Mouse (Mus musculus) gastrocnemius, postnatal 4 days (tissue): ENCODE data around the gene AC140267.1. TPM values are rescaled to one million over a fixed set of nuclear protein-coding genes. Genes with fewer than 3 reads are reported as not detected.
A peak's percentile ranks its signal among the peaks of the same experiment; 100 is the strongest.

ENCODE experiments used
- DNase-seq, 2 experiments: peaks; one replicate each; pipeline ENCODE4 v3.0.0; 2021 to 2022; ENCODE audit warnings: low spot score in 2 of 2, mixed read lengths in 2 of 2
- total RNA-seq, 2 experiments: library from RNA; stranded (reverse); gene quantifications; 2 replicates each; pipeline ENCODE4 v1.2.3; 2021

The AC140267.1 gene
- total RNA-seq, 2 experiments from 2014 or later = 12.3 to 12.6 TPM

DNA sequence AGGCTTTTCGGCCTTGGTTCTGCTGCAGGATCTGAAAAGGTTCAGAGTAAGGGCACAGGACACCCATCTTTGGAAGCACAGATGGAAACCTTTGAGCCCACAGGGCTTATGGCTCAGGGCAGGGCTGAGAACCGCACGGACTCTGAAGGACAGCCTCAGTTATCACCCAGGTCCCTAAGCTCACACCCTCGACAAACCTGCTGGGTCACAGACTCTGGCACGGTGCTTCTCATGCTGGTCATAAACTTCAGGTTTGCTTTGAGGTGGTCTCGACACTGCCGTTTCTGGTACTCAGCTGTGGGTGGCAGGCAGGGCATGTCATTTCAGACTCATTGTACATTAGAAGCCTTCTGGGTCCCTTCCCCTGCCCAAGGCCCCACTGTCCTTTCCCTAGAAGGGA is 25.5 kb downstream of the AC140267.1 start:
- DNase-seq = no peak

DNA sequence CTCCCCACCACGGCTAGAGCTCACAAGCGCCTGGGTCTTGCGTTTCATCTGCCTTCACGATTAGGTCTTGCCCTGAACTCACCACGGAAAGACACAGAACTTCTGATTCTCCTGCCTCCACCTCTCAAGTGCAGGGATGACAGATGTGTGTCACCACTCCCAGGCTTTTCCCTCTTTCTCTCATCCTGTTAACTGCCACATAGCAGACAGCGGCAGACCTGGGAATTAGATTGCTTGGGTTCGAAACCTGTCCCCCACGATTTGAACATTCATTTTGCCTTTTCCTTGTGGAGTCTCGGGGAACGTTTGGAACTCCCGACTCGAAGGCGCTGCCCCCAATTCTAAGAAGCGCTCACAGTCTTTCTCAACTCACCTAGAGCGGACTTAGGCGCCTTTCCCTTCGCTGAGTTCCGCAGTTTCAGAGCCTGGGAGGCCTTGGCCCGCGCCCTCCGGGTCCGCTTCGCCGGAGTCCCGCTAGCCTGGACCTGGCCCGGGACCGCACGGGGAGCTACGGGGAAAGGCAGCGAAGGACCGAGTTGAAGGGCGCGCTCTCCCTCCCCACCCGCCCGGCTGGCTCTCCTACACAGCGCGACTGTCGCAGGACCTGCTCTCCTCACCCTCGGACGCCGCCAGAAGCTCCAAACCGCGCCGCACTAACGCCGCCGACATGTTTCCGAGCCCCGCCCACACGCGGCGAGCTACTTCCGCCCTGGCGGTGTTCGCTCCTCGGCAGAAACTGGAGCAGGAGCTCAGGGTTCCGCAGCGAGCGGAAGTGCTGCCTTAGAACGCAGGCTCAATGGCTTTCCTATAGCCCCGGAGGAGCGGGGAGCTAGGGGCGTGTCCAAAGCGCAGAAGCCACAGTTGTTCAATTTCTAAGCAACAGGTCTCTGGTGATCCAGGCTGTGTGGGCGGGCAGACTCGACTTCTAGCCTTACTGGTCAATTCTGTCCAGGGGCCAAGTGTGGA is 28.3 kb downstream of the AC140267.1 start, which contains the start of gene Rps19bp1:
Rps19bp1 (minus strand) TSS at position 706 of the 966 bp plus-strand sequence.
- peak; percentile 73 to 89 for DNase-seq

DNA sequence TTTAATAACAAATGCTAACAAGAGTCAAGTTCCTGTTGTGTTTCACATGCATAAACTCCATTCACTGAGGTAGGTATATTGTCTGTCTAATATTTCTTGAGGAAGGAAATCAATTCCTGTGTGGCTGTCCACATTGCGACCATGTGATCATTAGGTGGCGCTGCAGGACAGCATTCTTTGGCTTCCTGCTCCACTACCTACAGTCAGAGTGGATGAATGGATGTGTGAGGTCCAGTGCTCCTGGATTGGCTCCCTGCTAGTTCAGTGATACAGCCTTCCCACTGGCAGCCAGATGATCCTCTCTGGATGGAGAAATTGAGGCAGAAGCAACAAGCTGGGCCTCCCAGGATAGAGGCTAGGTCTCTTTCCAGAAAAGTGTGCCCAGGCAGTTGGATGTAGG is 30.6 kb downstream of the AC140267.1 start:
- peak; percentile 45 to 67 for DNase-seq

DNA sequence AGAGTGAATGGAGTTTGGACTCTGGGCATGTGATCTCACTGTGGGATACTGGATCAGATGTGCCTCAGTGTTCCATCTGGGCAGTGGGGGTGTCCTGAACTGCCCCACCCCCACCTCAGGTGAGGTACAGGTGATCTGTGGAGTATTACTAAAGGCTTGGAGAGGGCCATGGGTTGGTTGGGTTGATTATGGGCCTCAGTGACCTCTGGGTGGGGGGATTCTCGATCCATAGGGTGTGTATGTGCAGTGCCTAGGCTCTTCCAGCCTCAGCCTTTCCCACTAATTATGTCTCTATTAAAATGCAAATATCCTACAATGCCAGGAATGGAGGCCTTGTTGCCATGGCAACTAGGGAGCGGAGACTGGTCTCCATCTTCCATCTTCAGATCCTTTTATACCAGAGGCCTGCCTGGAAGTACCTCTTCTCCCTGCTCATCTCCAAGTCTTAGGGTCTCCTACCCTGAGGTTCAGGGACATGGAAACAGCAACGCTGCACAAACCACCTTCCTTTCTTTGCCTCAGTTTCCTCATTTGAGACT is 36.3 kb downstream of the AC140267.1 start:
- no peak for DNase-seq

DNA sequence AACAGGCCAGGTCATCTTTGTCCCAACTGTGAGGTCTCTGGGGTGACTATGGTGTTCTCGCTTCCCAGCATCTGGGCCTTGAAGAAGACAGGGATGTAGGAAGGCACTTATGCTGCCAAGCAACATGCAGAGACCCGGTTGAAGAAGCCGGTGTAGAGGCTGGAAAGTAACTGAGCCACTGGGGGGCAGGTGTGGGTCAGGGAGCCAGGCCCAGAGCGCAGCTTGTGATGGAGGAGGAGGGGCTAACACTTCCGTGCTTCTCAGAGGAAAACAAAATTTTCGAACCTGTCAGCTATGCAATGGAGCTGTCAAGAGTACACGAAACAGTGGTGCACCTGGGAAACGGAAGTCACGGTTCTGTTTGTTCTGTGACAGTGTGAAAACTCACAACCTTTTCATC is 41.5 kb downstream of the AC140267.1 start:
- no peak for DNase-seq

DNA sequence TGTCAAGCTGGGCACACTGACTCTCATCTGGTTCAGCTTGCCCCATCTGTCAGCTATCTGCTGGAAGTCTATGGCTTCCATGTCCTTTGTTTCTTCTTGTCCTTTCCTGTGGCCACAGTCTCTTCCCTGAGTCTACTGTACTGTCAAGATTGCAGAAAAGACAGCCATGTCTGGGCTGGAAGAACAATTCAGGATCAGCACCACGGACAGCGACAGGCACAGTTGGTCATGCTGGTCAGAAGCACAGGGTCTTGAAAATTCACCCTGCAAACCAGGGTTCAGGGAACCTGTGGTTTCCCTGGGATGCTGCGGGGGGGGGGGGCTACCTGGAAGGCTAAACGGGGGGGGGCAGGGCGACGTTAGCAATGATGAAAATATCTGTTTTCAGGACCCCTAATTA is 42.0 kb downstream of the AC140267.1 start:
- peak in 1 of 2 experiments; percentile 76 for DNase-seq

DNA sequence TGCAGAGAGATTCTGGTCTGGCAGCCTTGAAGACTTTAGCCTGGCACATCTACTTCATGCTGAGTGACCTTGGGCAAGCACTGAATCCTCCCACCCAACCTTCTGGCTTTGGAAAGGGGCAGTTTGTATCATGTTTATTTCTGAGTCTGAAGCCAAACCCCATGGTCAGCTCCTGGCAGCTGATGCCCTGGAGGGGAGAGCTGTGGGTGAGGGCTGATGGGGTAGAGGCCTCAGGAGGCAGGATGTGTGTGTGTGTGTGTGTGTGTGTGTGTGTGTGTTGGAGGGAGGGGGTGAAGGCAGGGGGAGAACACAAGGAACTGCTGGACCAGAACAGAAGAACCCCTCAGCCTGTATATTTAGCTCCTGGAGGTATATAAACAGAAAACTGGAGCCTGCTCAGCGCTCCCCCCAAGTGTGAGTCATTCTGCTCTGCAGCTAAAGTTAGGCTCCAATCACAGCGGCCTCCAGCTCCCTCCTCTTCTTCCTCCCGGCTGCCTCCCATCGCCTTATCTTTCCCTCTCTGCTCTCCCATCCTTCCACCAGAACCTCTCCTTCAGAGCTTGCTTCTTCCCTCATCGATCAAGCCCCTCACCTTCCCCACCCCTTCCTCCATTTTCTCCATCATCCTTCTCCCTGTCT is 42.6 kb downstream of the AC140267.1 start:
- no peak for DNase-seq

DNA sequence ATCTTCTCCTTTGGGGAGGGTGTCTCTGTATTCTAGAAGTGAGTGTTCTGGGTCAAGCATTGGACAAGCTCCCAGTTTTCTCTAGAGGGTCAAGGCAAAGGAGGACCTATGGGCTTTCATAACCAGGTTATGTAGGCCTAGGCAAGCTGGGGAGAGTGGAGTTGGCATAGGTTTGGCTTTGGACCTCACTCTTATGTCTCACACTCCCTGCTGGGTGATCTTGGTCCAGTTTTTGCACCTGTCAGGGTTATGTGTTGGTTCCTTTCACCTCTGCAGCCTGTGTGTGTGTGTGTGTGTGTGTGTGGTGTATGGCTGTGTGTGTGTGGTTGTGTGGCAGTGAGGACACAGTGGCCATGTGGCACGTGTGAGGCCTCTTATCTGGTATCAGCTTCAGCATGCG is 43.4 kb downstream of the AC140267.1 start:
- no peak for DNase-seq

DNA sequence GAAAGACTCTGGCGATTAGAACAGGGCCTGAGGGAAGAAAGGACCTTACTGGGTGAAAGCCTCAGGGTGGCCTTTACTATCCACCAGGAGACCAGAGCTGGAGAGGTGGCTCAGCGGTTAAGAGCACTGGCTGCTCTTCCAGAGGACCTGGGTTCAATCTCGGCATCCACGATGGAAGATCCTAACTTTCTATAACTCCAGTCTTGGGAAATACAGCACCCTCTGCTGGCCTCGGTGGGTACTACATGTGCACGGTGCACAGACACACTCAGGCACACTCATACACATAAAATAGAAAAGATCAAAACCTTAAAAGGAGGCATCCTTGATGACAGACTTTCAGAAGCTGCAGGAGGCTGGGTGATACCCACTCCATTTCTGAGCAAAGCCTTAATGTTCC is 45.0 kb downstream of the AC140267.1 start:
- no peak for DNase-seq

Other genes starting within 250 kb of the AC140267.1 start
- gene Pdgfb, start 220.9 kb upstream of the AC140267.1 start, total RNA-seq = 10 to 100 TPM; 51.5 to 52.8 TPM
- gene Syngr1, start 144.5 kb upstream of the AC140267.1 start, total RNA-seq = 1 to 10 TPM; 8.7 to 8.8 TPM
- 100 to 1,000 TPM; 475 to 533 TPM for gene Rpl3, start 144.0 kb upstream of the AC140267.1 start, total RNA-seq
- 10 to 100 TPM; 19.3 to 20.2 TPM for gene Tab1, start 102.7 kb upstream of the AC140267.1 start, total RNA-seq
- 1 to 10 TPM; 4.1 to 4.5 TPM for gene Mgat3, start 62.1 kb upstream of the AC140267.1 start, total RNA-seq
- 10 to 100 TPM; 28.7 to 33.5 TPM for gene Mief1, start 1.8 kb upstream of the AC140267.1 start, total RNA-seq
- 100 to 1,000 TPM; 118 to 130 TPM for gene Atf4, start 19.3 kb downstream of the AC140267.1 start, total RNA-seq
- gene Rps19bp1, start 28.5 kb downstream of the AC140267.1 start, total RNA-seq = 10 to 100 TPM; 23.8 to 26.4 TPM
- under 1 TPM in 1 of 2 experiments, not detected in 1; 0.05 TPM for gene Cacna1i, start 51.4 kb downstream of the AC140267.1 start, total RNA-seq